Mouse (Mus musculus): ENCODE measurements around the gene Mapt. TPM values are rescaled to one million over a fixed set of nuclear protein-coding genes. Genes with fewer than 3 reads are reported as not detected.

Mapt gene
- polyA plus RNA-seq, 1 experiment from 2014 or later: 1,219 TPM

DNA sequence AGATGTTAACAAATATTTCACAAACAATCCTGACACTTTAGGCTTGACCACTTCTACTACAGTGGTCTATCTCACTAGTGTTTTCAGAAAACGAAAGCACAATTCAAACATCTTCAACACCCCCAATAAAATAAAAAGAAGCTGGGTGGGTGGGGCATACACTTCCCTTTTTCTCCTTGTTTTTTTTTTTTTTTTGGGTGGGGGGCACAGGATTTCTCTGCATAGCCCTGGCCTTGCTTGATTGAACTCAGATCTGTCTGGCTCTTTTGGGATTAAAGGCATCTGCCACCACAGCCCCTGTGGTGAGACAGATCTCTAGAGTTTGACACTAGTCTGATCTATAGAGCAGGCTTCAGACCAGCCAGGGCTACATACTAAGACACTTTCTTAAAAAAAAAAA lies 131.5 kb downstream of the Mapt start:
- Histone ChIP-seq H3K4me1 (ENCODE audit: control insufficient read depth, insufficient read depth, low read depth, low read length) (no peaks in the 10 kb centered on the region), H3K36me3 (ENCODE audit: control insufficient read depth, insufficient read depth, low read length) (no peaks in the 10 kb centered on the region), H3K4me2 (ENCODE audit: low read length) (no peak overlapping the region), H3K9me3 (ENCODE audit: control insufficient read depth, low read length) (no peaks in the 10 kb centered on the region), H3K27ac (ENCODE audit: low read depth, low read length) (no peak overlapping the region), H3K27me3 (replicated peaks; ENCODE audit: control insufficient read depth, insufficient read depth, low read length) (no peaks in the 10 kb centered on the region), H3K4me3 (ENCODE audit: low read length) (no peak overlapping the region), H3K9ac (ENCODE audit: low read depth, low read length) (no peak overlapping the region)
- ATAC-seq: no peak
- 93% methylated on average over 1 of the region's 1 CpGs for WGBS

DNA sequence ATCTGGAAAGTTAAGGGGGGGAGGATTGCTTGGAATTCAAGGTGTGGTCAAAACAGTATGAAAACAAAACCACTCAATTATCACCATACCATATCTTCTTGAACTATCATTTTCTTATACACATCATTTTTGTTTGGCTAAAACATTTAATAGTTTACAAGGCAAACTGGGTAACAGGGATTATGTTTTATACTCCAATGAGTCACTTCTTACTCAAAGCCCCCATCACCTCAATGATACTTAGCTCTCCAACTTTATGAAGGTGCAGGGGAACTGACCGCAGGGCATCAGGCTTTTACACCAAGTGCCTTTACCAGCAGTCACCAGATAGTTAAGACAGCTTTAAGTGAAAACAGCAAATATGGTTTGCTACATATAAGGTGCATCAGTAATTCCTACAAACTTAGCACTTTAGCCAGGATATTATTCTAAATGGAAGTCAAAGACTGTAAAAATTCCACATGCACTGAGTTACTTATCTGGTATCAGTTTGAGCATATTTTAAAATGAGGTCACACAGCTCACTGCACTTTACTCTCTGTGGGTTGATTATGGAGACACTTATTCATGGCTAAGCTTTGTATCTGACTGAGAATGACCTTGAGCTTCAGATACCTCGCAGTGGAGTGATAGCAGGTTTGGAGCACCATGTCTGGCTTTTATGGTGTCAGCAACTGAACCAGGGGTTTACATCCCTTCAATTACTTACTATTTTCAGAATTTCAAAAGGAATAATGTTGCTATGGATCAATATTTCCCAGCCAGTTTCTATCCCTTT lies 132.8 kb downstream of the Mapt start:
- Histone ChIP-seq H3K9ac (ENCODE audit: low read depth, low read length) (no peak overlapping the region), H3K4me1 (ENCODE audit: control insufficient read depth, insufficient read depth, low read depth, low read length) (no peaks in the 10 kb centered on the region)
- 94% methylated on average over 2 of the region's 2 CpGs for WGBS

DNA sequence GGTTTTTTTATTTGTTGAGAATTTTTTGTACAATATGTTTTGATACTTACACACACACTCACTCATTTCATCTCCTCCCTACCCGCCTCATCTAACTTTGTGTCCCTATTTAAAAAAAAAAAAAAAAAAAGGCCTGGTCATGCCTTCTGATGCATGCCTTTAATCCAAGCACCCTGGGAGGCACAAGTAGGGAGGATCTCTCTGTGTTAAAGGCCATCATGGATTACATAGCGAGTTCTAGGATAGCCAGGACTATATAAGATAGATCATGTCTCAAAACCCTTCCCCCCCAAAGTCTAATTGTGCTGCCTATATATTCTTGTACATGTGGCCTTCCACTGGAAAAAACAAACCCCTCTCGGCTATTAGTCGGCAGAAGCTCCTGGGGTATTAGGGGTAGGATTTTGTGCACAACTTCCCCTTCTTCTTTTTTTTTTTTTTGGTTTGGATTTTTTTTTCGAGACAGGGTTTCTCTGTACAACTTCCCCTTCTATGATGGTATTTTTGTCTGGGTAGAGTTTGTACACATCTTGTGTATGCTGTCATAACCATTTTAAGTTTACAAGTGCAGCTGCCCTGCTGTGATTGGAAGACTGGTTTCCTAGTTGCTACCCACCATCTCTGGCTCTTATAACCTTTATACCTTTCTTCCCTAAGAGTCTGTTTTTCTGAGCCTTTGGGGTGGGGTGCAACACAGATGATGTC lies 136.4 kb downstream of the Mapt start:
- no peak overlapping the region for H3K27ac ChIP-seq (ENCODE audit: low read depth, low read length)
- H3K9me3 ChIP-seq (ENCODE audit: control insufficient read depth, low read length): no peaks in the 10 kb centered on the region
- no peaks in the 10 kb centered on the region for H3K27me3 ChIP-seq (replicated peaks; ENCODE audit: control insufficient read depth, insufficient read depth, low read length)
- H3K9ac ChIP-seq (ENCODE audit: low read depth, low read length): no peak overlapping the region
- no peak overlapping the region for H3K4me2 ChIP-seq (ENCODE audit: low read length)
- H3K4me3 ChIP-seq (ENCODE audit: low read length): no peak overlapping the region
- H3K4me1 ChIP-seq (ENCODE audit: control insufficient read depth, insufficient read depth, low read depth, low read length): no peaks in the 10 kb centered on the region
- no peak for ATAC-seq
- 90% methylated on average over 5 of the region's 5 CpGs for WGBS
- H3K36me3 ChIP-seq (ENCODE audit: control insufficient read depth, insufficient read depth, low read length): peaks cover 3% of the 10 kb centered on the region; the same call in 1 of the 2 replicates

More for the DNA sequence above, 132.8 kb downstream of the Mapt start:
- Histone ChIP-seq H3K27me3 (replicated peaks; ENCODE audit: control insufficient read depth, insufficient read depth, low read length) (no peaks in the 10 kb centered on the region), H3K9me3 (ENCODE audit: control insufficient read depth, low read length) (no peaks in the 10 kb centered on the region), H3K4me2 (ENCODE audit: low read length) (no peak overlapping the region), H3K36me3 (ENCODE audit: control insufficient read depth, insufficient read depth, low read length) (peaks cover 3% of the 10 kb centered on the region; the same call in 1 of the 2 replicates), H3K27ac (ENCODE audit: low read depth, low read length) (no peak overlapping the region), H3K4me3 (ENCODE audit: low read length) (no peak overlapping the region)
- ATAC-seq: no peak

DNA sequence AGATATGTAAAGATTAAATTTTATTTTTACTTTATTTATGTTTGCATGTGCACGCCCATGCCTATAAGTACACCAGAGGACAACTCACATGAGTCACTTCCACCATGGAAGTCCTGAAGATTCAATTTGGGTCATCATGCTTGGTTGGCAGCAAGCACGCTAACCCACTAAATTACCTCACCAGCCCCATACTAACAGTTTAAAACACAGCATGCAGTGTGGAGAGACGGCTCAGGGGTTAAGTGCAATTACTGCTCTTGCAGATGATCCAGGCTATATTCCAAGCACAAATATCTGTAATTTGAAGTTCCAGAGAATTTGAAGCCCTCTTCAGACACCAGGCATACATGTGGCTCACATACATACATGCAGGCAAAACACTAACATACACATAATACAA lies 145.1 kb downstream of the Mapt start:
- Histone ChIP-seq H3K9ac (ENCODE audit: low read depth, low read length) (no peak overlapping the region), H3K9me3 (ENCODE audit: control insufficient read depth, low read length) (no peaks in the 10 kb centered on the region), H3K36me3 (ENCODE audit: control insufficient read depth, insufficient read depth, low read length) (no peaks in the 10 kb centered on the region), H3K4me3 (ENCODE audit: low read length) (no peak overlapping the region), H3K27me3 (replicated peaks; ENCODE audit: control insufficient read depth, insufficient read depth, low read length) (no peaks in the 10 kb centered on the region), H3K4me1 (ENCODE audit: control insufficient read depth, insufficient read depth, low read depth, low read length) (no peaks in the 10 kb centered on the region), H3K4me2 (ENCODE audit: low read length) (no peak overlapping the region), H3K27ac (ENCODE audit: low read depth, low read length) (no peak overlapping the region)
- WGBS: 83% methylated on average over 3 of the region's 3 CpGs
- ATAC-seq: no peak

DNA sequence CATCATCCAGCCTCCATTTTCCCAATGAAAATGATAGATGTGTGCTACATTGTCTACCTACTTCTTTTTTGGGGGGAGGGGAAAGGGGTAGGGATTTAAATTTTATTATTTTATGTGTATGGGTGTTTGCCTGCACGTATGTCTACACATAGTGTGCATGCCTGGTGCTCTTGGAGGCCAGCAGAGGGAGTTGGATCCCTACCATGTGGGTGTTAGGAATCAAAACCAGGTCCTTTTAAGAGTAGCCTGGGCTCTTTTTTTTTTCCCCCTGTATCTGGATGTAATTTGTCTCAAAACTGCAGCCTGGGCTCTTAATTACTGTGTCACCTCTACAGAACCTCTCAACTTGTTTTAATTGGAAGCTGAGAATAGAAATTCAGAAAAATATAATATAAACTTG lies 148.4 kb downstream of the Mapt start:
- WGBS: 75% methylated on average over 1 of the region's 1 CpGs
- Histone ChIP-seq H3K27me3 (replicated peaks; ENCODE audit: control insufficient read depth, insufficient read depth, low read length) (no peaks in the 10 kb centered on the region), H3K9ac (ENCODE audit: low read depth, low read length) (no peak overlapping the region), H3K9me3 (ENCODE audit: control insufficient read depth, low read length) (no peaks in the 10 kb centered on the region), H3K36me3 (ENCODE audit: control insufficient read depth, insufficient read depth, low read length) (no peaks in the 10 kb centered on the region), H3K4me3 (ENCODE audit: low read length) (no peak overlapping the region), H3K27ac (ENCODE audit: low read depth, low read length) (no peak overlapping the region), H3K4me2 (ENCODE audit: low read length) (no peak overlapping the region), H3K4me1 (ENCODE audit: control insufficient read depth, insufficient read depth, low read depth, low read length) (no peaks in the 10 kb centered on the region)
- ATAC-seq: no peak

Small RNA genes within 50 kb of the gene (microRNA-seq; reads per million reads assigned to microRNA genes)
- not detected for gene Gm47310

Other genes starting within 250 kb of the Mapt start
- gene Crhr1, start 98.5 kb upstream of the Mapt start, polyA plus RNA-seq (2015; fragmentation: Nextera tagmentation; extraction: Ambion mirVana): 9.0 and 10.2 TPM in 2 replicates
- not detected in 2 replicates for gene Sppl2c, start 45.1 kb upstream of the Mapt start, polyA plus RNA-seq (2015; fragmentation: Nextera tagmentation; extraction: Ambion mirVana)
- gene Kansl1, start 237.5 kb downstream of the Mapt start, polyA plus RNA-seq (2015; fragmentation: Nextera tagmentation; extraction: Ambion mirVana): 22.2 and 26.3 TPM in 2 replicates

Data from hindbrain, embryonic 16.5 days (tissue).